30 mouse cellular contexts compared by ENCODE assay signal in genomic region chr8:65034136-65034535, GRCm38 (mm10). TPM values are rescaled to one million over a fixed set of nuclear protein-coding genes. Genes with fewer than 3 reads are reported as not detected.
DNase-seq lines count a peak whose midpoint lies in the region; ATAC-seq and TF ChIP-seq lines count a peak whose summit lies in the region.
"Had no signal": no experiment of that assay in that cellular context is flagged by ENCODE, and none has a peak within 500 bp of the region (broad histone marks: within the 10 kb centered on the region; RNA-seq: fewer than 3 reads in every experiment).

No protein-coding gene starts in this region.

- 51% methylated on average over 2 of the region's 2 CpGs for WGBS in kidney, adult 2 months
- WGBS in limb, embryonic 10.5 days: 22% methylated on average over 2 of the region's 2 CpGs
- WGBS in hindbrain, embryonic 11.5 days: 29% methylated on average over 2 of the region's 2 CpGs

- TF ChIP-seq CTCF in kidney, adult 2 months (conservative IDR thresholded peaks at IDR 0.05; ENCODE audit: insufficient read depth, insufficient read length, low read depth, low read length): no peak
- TF ChIP-seq CTCF in E14TG2a.4 (conservative IDR thresholded peaks at IDR 0.05; ENCODE audit: low read length): no peak

- peak overlapping the region; percentile 51; the same call in 1 of the 2 replicates for H3K27ac ChIP-seq in kidney, adult 2 months (ENCODE audit: insufficient read depth, low read depth, low read length)
- peak overlapping the region; percentile 50; the same call in 1 of the 2 replicates for H3K27ac ChIP-seq in limb, embryonic 10.5 days
- no peak overlapping the region for H3K27ac ChIP-seq in hindbrain, embryonic 11.5 days (ENCODE audit: low read depth, low read length)
- H3K27ac ChIP-seq: embryonic facial prominence, embryonic 13.5 days; hindbrain, embryonic 15.5 days; liver, embryonic 15.5 days; midbrain, embryonic 10.5 days; stomach, postnatal 0 days had no signal

- H3K9ac ChIP-seq in hindbrain, embryonic 11.5 days (ENCODE audit: low read depth, low read length): no peak overlapping the region
- H3K9ac ChIP-seq: embryonic facial prominence, embryonic 13.5 days; hindbrain, embryonic 15.5 days; liver, embryonic 15.5 days had no signal

- no peak overlapping the region for H3K4me2 ChIP-seq in hindbrain, embryonic 11.5 days (replicated peaks; ENCODE audit: low read depth, low read length)
- H3K4me2 ChIP-seq: embryonic facial prominence, embryonic 13.5 days; hindbrain, embryonic 15.5 days; liver, embryonic 15.5 days had no signal

- H3K36me3 ChIP-seq in kidney, adult 2 months (ENCODE audit: control insufficient read depth, insufficient read depth, low read length): no peaks in the 10 kb centered on the region
- H3K36me3 ChIP-seq in E14TG2a.4 (ENCODE audit: insufficient read depth, low read length): 0 out of 2 replicates have a peak, but pooled peaks cover 3% of the 10 kb centered on the region
- H3K36me3 ChIP-seq in limb, embryonic 10.5 days: no peaks in the 10 kb centered on the region
- no peaks in the 10 kb centered on the region for H3K36me3 ChIP-seq in hindbrain, embryonic 11.5 days (ENCODE audit: control insufficient read depth, insufficient read depth, low read length)
- H3K36me3 ChIP-seq: embryonic facial prominence, embryonic 13.5 days; G1E; hindbrain, embryonic 15.5 days; liver, embryonic 15.5 days; midbrain, embryonic 10.5 days had no signal

- H3K27me3 ChIP-seq in kidney, adult 2 months (replicated peaks; ENCODE audit: control insufficient read depth, insufficient read depth, low read length): no peaks in the 10 kb centered on the region
- H3K27me3 ChIP-seq in E14TG2a.4 (ENCODE audit: insufficient read depth, low read length): no peaks in the 10 kb centered on the region
- H3K27me3 ChIP-seq in limb, embryonic 10.5 days (ENCODE audit: low read depth, poor library complexity, severe bottlenecking): no peaks in the 10 kb centered on the region
- no peaks in the 10 kb centered on the region for H3K27me3 ChIP-seq in hindbrain, embryonic 11.5 days (ENCODE audit: control insufficient read depth, insufficient read depth, low read length)
- H3K27me3 ChIP-seq: embryonic facial prominence, embryonic 13.5 days; hindbrain, embryonic 15.5 days; Patski had no signal

- H3K9me3 ChIP-seq in E14TG2a.4 (ENCODE audit: low read length): no peaks in the 10 kb centered on the region
- H3K9me3 ChIP-seq in limb, embryonic 10.5 days (replicated peaks): no peaks in the 10 kb centered on the region
- H3K9me3 ChIP-seq in hindbrain, embryonic 11.5 days (ENCODE audit: control insufficient read depth, low read length): no peaks in the 10 kb centered on the region
- H3K9me3 ChIP-seq: embryonic facial prominence, embryonic 13.5 days; G1E; hindbrain, embryonic 15.5 days; liver, embryonic 15.5 days; midbrain, embryonic 10.5 days had no signal

- no peak overlapping the region for H3K4me3 ChIP-seq in kidney, adult 2 months (ENCODE audit: insufficient read depth, low read depth, low read length)
- peak overlapping the region; percentile 45 for H3K4me3 ChIP-seq in E14TG2a.4 (replicated peaks; ENCODE audit: low read length)
- H3K4me3 ChIP-seq in limb, embryonic 10.5 days: no peak overlapping the region
- H3K4me3 ChIP-seq in hindbrain, embryonic 11.5 days (ENCODE audit: low read depth, low read length): no peak overlapping the region
- H3K4me3 ChIP-seq: embryonic facial prominence, embryonic 13.5 days; erythroblast, embryonic 14.5 days; hindbrain, embryonic 15.5 days; liver, embryonic 15.5 days; midbrain, embryonic 10.5 days had no signal

- H3K4me1 ChIP-seq in kidney, adult 2 months (ENCODE audit: control insufficient read depth, insufficient read depth, low read length): peaks cover 8% of the 10 kb centered on the region; the same call in 1 of the 2 replicates
- H3K4me1 ChIP-seq in E14TG2a.4 (replicated peaks; ENCODE audit: low read depth, low read length): peaks cover 57% of the 10 kb centered on the region
- peaks cover 43% of the 10 kb centered on the region for H3K4me1 ChIP-seq in limb, embryonic 10.5 days
- H3K4me1 ChIP-seq in hindbrain, embryonic 11.5 days (replicated peaks; ENCODE audit: control insufficient read depth, insufficient read depth, low read length): peaks cover 2% of the 10 kb centered on the region; the same call in 1 of the 2 replicates
- H3K4me1 ChIP-seq: liver, embryonic 15.5 days had no signal

- DNase-seq in embryo, embryonic 10.5 days (ENCODE audit: low spot score): peak; percentile 5
- no peak for DNase-seq in embryo, embryonic 9.5 days (ENCODE audit: extremely low spot score)
- DNase-seq in kidney, adult 2 months: no peak
- no peak for DNase-seq in kidney, postnatal 14 days
- DNase-seq in limb, embryonic 10.5 days (ENCODE audit: low spot score): no peak
- DNase-seq in lung, postnatal 25 days (ENCODE audit: low spot score): no peak
- DNase-seq in hindbrain, embryonic 11.5 days (ENCODE audit: low spot score): no peak
- DNase-seq: adrenal gland, adult 8-10 months; cerebellum, adult 11-12 months; cerebellum, postnatal 14 days; gastrocnemius, postnatal 36 days; heart, postnatal 36 days; kidney, postnatal 10 days; layer of hippocampus, postnatal 36 days; liver; thymus, adult 2 months; thymus, postnatal 4 days had no signal

- no peak for ATAC-seq in hindbrain, embryonic 11.5 days (ENCODE audit: low FRiP score)
- ATAC-seq: activated CD4-positive, CD25-positive, alpha-beta regulatory T cell, adult 4 months; Patski had no signal

- no peak for TF ChIP-seq POLR2A in kidney, adult 2 months (IDR thresholded peaks at IDR 0.05; ENCODE audit: low read depth, low read length)

RNA-seq across cellular contexts. Expression of gene Apela, which starts 3.0 kb away (rescaled TPM):
- polyA plus RNA-seq in kidney, adult 2 months (2012; rRNA removed): 79.9 and 119 TPM in 2 replicates
- polyA plus RNA-seq in limb, embryonic 10.5 days (2016; fragmentation: Nextera tagmentation; extraction: Ambion mirVana): 1.8 and 2.4 TPM in 2 replicates
- polyA plus RNA-seq in hindbrain, embryonic 11.5 days (2014; fragmentation: Nextera tagmentation; extraction: Ambion mirVana): 2.2 and 3.5 TPM in 2 replicates
- polyA plus RNA-seq: activated CD4-positive, CD25-positive, alpha-beta regulatory T cell, adult 4 months; erythroblast, embryonic 14.5 days; G1E had no signal

RNA-seq across cellular contexts. Expression of gene Trim60, which starts 15.8 kb away (rescaled TPM):
- polyA plus RNA-seq in kidney, adult 2 months (2012; rRNA removed): 0.27 and 0.41 TPM in 2 replicates
- not detected in 2 replicates for polyA plus RNA-seq in limb, embryonic 10.5 days (2016; fragmentation: Nextera tagmentation; extraction: Ambion mirVana)
- polyA plus RNA-seq in hindbrain, embryonic 11.5 days (2014; fragmentation: Nextera tagmentation; extraction: Ambion mirVana): not detected in 2 replicates
- polyA plus RNA-seq: activated CD4-positive, CD25-positive, alpha-beta regulatory T cell, adult 4 months; embryonic facial prominence, embryonic 13.5 days; G1E; heart, embryonic 14.5 days; hindbrain, embryonic 15.5 days; intestine, embryonic 14.5 days; liver, embryonic 15.5 days; lung, embryonic 16.5 days; midbrain, embryonic 10.5 days; stomach, postnatal 0 days; thymus, adult 2 months had no signal

RNA-seq across cellular contexts. Expression of gene Trim61, which starts 15.8 kb away (rescaled TPM):
- 0.37 and 0.69 TPM in 2 replicates for polyA plus RNA-seq in kidney, adult 2 months (2012; rRNA removed)
- polyA plus RNA-seq in limb, embryonic 10.5 days (2016; fragmentation: Nextera tagmentation; extraction: Ambion mirVana): not detected in 2 replicates
- not detected in 2 replicates for polyA plus RNA-seq in hindbrain, embryonic 11.5 days (2014; fragmentation: Nextera tagmentation; extraction: Ambion mirVana)
- polyA plus RNA-seq: activated CD4-positive, CD25-positive, alpha-beta regulatory T cell, adult 4 months; erythroblast, embryonic 14.5 days; G1E; hindbrain, embryonic 15.5 days; intestine, embryonic 14.5 days; liver, embryonic 15.5 days; lung, embryonic 16.5 days; stomach, postnatal 0 days; thymus, adult 2 months had no signal

RNA-seq across cellular contexts. Expression of gene Gm10663, which starts 40.7 kb away (rescaled TPM):
- polyA plus RNA-seq in kidney, adult 2 months (2012; rRNA removed): not detected in 2 replicates
- polyA plus RNA-seq in limb, embryonic 10.5 days (2016; fragmentation: Nextera tagmentation; extraction: Ambion mirVana): not detected in 2 replicates
- not detected in 2 replicates for polyA plus RNA-seq in hindbrain, embryonic 11.5 days (2014; fragmentation: Nextera tagmentation; extraction: Ambion mirVana)
- polyA plus RNA-seq: activated CD4-positive, CD25-positive, alpha-beta regulatory T cell, adult 4 months; embryonic facial prominence, embryonic 13.5 days; erythroblast, embryonic 14.5 days; G1E; heart, embryonic 14.5 days; hindbrain, embryonic 15.5 days; intestine, embryonic 14.5 days; liver, embryonic 15.5 days; lung, embryonic 16.5 days; midbrain, embryonic 10.5 days; Patski; stomach, postnatal 0 days; thymus, adult 2 months had no signal

RNA-seq across cellular contexts. Expression of gene Trim75, which starts 46.5 kb away (rescaled TPM):
- 0.03 and 0.10 TPM in 2 replicates for polyA plus RNA-seq in kidney, adult 2 months (2012; rRNA removed)
- not detected in 2 replicates for polyA plus RNA-seq in limb, embryonic 10.5 days (2016; fragmentation: Nextera tagmentation; extraction: Ambion mirVana)
- polyA plus RNA-seq in hindbrain, embryonic 11.5 days (2014; fragmentation: Nextera tagmentation; extraction: Ambion mirVana): not detected in 2 replicates
- polyA plus RNA-seq: embryonic facial prominence, embryonic 13.5 days; erythroblast, embryonic 14.5 days; G1E; intestine, embryonic 14.5 days; liver, embryonic 15.5 days; lung, embryonic 16.5 days; midbrain, embryonic 10.5 days; stomach, postnatal 0 days; thymus, adult 2 months had no signal

Comparison
In these comparisons a context has a peak if more than half of its experiments do, and no peak if none do; other contexts are left out.
1. RNA of gene Apela, which starts 3.0 kb away (polyA plus RNA-seq): 79.9 to 119 TPM in kidney, adult 2 months; 2.2 to 3.5 TPM in hindbrain, embryonic 11.5 days and 1.8 to 2.4 TPM in limb, embryonic 10.5 days; every median in the first group is over 10 times any median in the second.